Mouse (Mus musculus) small intestine, adult 2 months (tissue): Measurements from ENCODE around the gene Slc2a6.

Source experiments
- CTCF ChIP-seq: fragments of 200-500 bp; IDR thresholded peaks from 2 replicates; pipeline ENCODE4 v1.5.1; 2012; ENCODE audit warnings: low read depth, mild to moderate bottlenecking, control low read depth, inconsistent platforms, low read length, moderate library complexity, mixed read lengths; ENCODE audit not compliant: insufficient replicate concordance, insufficient read length; ENCODE audit errors: extremely low read depth
- POLR2A ChIP-seq: fragments of 200-500 bp; IDR thresholded peaks from 2 replicates; pipeline ENCODE4 v1.6.1; 2012; ENCODE audit warnings: low read depth, mild to moderate bottlenecking, control low read depth, inconsistent platforms, low read length, moderate library complexity

DNA sequence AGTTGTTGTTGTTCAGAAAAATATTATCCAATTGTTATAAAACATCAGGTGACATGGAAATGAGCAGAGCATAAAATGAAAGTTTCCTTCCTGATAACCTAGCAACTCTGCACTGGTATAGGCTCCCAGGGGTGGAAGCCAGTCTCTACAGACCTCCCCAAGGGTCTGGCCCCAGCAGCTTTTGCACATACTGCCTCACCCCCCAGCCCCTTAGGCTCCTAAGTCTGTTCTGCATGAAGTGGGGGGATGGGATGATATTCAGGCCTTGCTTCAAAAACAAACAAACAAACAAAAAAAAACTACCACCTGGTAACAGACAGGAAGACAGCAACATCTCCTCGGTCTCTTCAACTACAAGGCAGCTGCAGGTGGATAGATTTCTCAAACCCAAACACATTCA is 47.4 kb downstream of the Slc2a6 start:
- TF ChIP-seq CTCF (no peak), POLR2A (no peak)
